Mouse (Mus musculus) limb, embryonic 14.5 days (tissue): ENCODE data around the gene Tulp2. TPM values are rescaled to one million over a fixed set of nuclear protein-coding genes. Genes with fewer than 3 reads are reported as not detected.

Source experiments
- ATAC-seq: fragments of 200-750 bp; cut with Nextera tagmentation; 2 replicates; pipeline ENCODE4 v1.8.0; 2017; ENCODE audit warnings: low read depth, moderate number of reproducible peaks, moderate TSS enrichment; ENCODE audit not compliant: low FRiP score
- DNase-seq: peaks from one replicate; pipeline ENCODE4 v3.0.0-alpha.2; 2015; ENCODE audit warnings: low spot score
- H3K27ac ChIP-seq: fragments of 300-500 bp; sonication (generic); replicated peaks from 2 replicates; pipeline ENCODE4 v1.5.1; 2014; ENCODE audit warnings: low read depth, mild to moderate bottlenecking, low read length, moderate library complexity, mixed read lengths
- H3K27me3 ChIP-seq: fragments of 300-500 bp; sonication (generic); 2 replicates; pipeline ENCODE4 v1.6.1; 2014; ENCODE audit warnings: low read length, mixed read lengths; ENCODE audit not compliant: control insufficient read depth, insufficient read depth
- H3K36me3 ChIP-seq: fragments of 300-500 bp; sonication (generic); 2 replicates; pipeline ENCODE4 v1.6.1; 2014; ENCODE audit warnings: mild to moderate bottlenecking, low read length, moderate library complexity, mixed read lengths; ENCODE audit not compliant: control insufficient read depth, insufficient read depth
- H3K4me1 ChIP-seq: fragments of 300-500 bp; sonication (generic); 2 replicates; pipeline ENCODE4 v1.6.1; 2014; ENCODE audit warnings: antibody characterized with exemption, low read length, mixed read lengths; ENCODE audit not compliant: control insufficient read depth, insufficient read depth
- H3K4me2 ChIP-seq: fragments of 300-500 bp; sonication (generic); replicated peaks from 2 replicates; pipeline ENCODE4 v1.6.1; 2014; ENCODE audit warnings: low read depth, mild to moderate bottlenecking, low read length, moderate library complexity; ENCODE audit not compliant: severe bottlenecking
- H3K4me3 ChIP-seq: fragments of 300-500 bp; sonication (generic); replicated peaks from 2 replicates; pipeline ENCODE4 v1.5.1; 2014; ENCODE audit warnings: low read length
- H3K9ac ChIP-seq: fragments of 300-500 bp; sonication (generic); 2 replicates; pipeline ENCODE4 v1.6.1; 2014; ENCODE audit warnings: mild to moderate bottlenecking, low read depth, low read length, moderate library complexity; ENCODE audit not compliant: severe bottlenecking
- H3K9me3 ChIP-seq: fragments of 300-500 bp; sonication (generic); 2 replicates; pipeline ENCODE4 v1.6.1; 2016; ENCODE audit warnings: low read length; ENCODE audit not compliant: control insufficient read depth
- POLR2A ChIP-seq: fragments of 200-500 bp; IDR thresholded peaks from 2 replicates; pipeline ENCODE4 v1.8.0; 2012; ENCODE audit warnings: inconsistent platforms, mild to moderate bottlenecking, moderate library complexity, borderline replicate concordance; ENCODE audit not compliant: insufficient read depth, insufficient read length; ENCODE audit errors: extremely low read depth
- WGBS: fragments of 180-500 bp; shearing (Covaris S2); extraction: QIAGEN DNeasy Blood & Tissue Kit; methylation state at CpG from one replicate; pipeline ENCODE4 v1.1.7; 2014; 5-methylcytosine and 5-hydroxymethylcytosine counted together
- polyA plus RNA-seq, 2 experiments: library from polyadenylated mRNA; depleted of rRNA in 1 of 2; stranded (reverse) in 1 of 2; unstranded in 1 of 2; fragments of >200 nt; fragmentation: Nextera tagmentation in 1 of 2; extraction: Ambion mirVana in 1 of 2; gene quantifications; 2 replicates each; pipeline versions ENCODE4 v1.2.1 to v1.2.3; 2012 to 2014

Gene Tulp2
- polyA plus RNA-seq, 2 experiments: 1.2 to 1.3 TPM

- H3K27ac ChIP-seq: no peak overlapping the region
- no peak for DNase-seq
- H3K4me1 ChIP-seq: no peaks in the 10 kb centered on the region
- H3K9ac ChIP-seq: no peak overlapping the region
- no peaks in the 10 kb centered on the region for H3K9me3 ChIP-seq
- no peak overlapping the region for H3K4me3 ChIP-seq
- H3K36me3 ChIP-seq: peaks cover 95% of the 10 kb centered on the region
- TF ChIP-seq POLR2A: no peak
- no peak overlapping the region for H3K4me2 ChIP-seq
- WGBS: 95% methylated on average over 6 of the region's 6 CpGs
- ATAC-seq: no peak
- H3K27me3 ChIP-seq: no peaks in the 10 kb centered on the region
Observed at GRCm38 (mm10) chr7:45498427-45498826, 16.8 kb downstream of the Tulp2 start.

- H3K36me3 ChIP-seq: peaks cover 43% of the 10 kb centered on the region
- 89% methylated on average over 6 of the region's 6 CpGs for WGBS
- H3K9ac ChIP-seq: no peak overlapping the region
- no peak for TF ChIP-seq POLR2A
- H3K4me2 ChIP-seq: no peak overlapping the region
- DNase-seq (no peak), ATAC-seq (no peak)
- H3K4me1 ChIP-seq: peaks cover 13% of the 10 kb centered on the region
- H3K9me3 ChIP-seq: no peaks in the 10 kb centered on the region
- H3K27me3 ChIP-seq: no peaks in the 10 kb centered on the region
- no peak overlapping the region for H3K4me3 ChIP-seq
- no peak overlapping the region for H3K27ac ChIP-seq
Observed at GRCm38 (mm10) chr7:45507583-45507982, 25.9 kb downstream of the Tulp2 start.

GRCm38 (mm10) chr7:45508561-45508960, 26.9 kb downstream of the Tulp2 start:
- DNase-seq (no peak), ATAC-seq (no peak)
- TF ChIP-seq POLR2A: no peak
- H3K4me2 ChIP-seq: peak overlapping the region; percentile 97; the same call in 1 of the 2 replicates
- peak overlapping the region; percentile 74; the same call in 1 of the 2 replicates for H3K4me3 ChIP-seq
- 75% methylated on average over 6 of the region's 6 CpGs for WGBS
- H3K4me1 ChIP-seq: peaks cover 13% of the 10 kb centered on the region
- H3K27me3 ChIP-seq: no peaks in the 10 kb centered on the region
- H3K9ac ChIP-seq: no peak overlapping the region
- H3K27ac ChIP-seq: no peak overlapping the region
- peaks cover 33% of the 10 kb centered on the region for H3K36me3 ChIP-seq
- H3K9me3 ChIP-seq: no peaks in the 10 kb centered on the region

- H3K27ac ChIP-seq: peak overlapping the region; percentile 90; the same call in 1 of the 2 replicates
Observed at GRCm38 (mm10) chr7:45509181-45509882, 27.7 kb downstream of the Tulp2 start.

GRCm38 (mm10) chr7:45509912-45510787, 28.5 kb downstream of the Tulp2 start, which contains the start of gene Nucb1:
TSS of gene Nucb1 (minus strand) at chr7:45510406.
- 1% methylated on average over 41 of the region's 44 CpGs for WGBS
- H3K36me3 ChIP-seq: peaks cover 28% of the 10 kb centered on the region
- TF ChIP-seq POLR2A: peak; percentile 55; the same call in 1 of the 2 replicates
- ATAC-seq: peak; percentile 94
- peak within 1 kb of the TSS; percentile 83 for H3K9ac ChIP-seq
- peak; percentile 97 for DNase-seq
- no peaks in the 10 kb centered on the region for H3K27me3 ChIP-seq
- H3K4me1 ChIP-seq: peaks cover 13% of the 10 kb centered on the region
- H3K4me3 ChIP-seq: peak within 1 kb of the TSS; percentile 74
- H3K9me3 ChIP-seq: no peaks in the 10 kb centered on the region
- peak within 1 kb of the TSS; percentile 90 for H3K27ac ChIP-seq
- peak within 1 kb of the TSS; percentile 97 for H3K4me2 ChIP-seq

More at GRCm38 (mm10) chr7:45509181-45509882, 27.7 kb downstream of the Tulp2 start:
- no peak for TF ChIP-seq POLR2A
- Histone ChIP-seq H3K36me3 (peaks cover 33% of the 10 kb centered on the region), H3K4me3 (peak overlapping the region; percentile 74), H3K4me1 (peaks cover 13% of the 10 kb centered on the region), H3K9me3 (no peaks in the 10 kb centered on the region), H3K9ac (peak overlapping the region; percentile 83), H3K4me2 (peak overlapping the region; percentile 97), H3K27me3 (no peaks in the 10 kb centered on the region)
- DNase-seq: no peak
- no peak for ATAC-seq
- 23% methylated on average over 19 of the region's 19 CpGs for whole genome bisulfite sequencing
